Mouse (Mus musculus) liver, embryonic 13.5 days (tissue): ENCODE measurements around the gene Grk2. TPM values are rescaled to one million over a fixed set of nuclear protein-coding genes. Genes with fewer than 3 reads are reported as not detected.

Experiments used
- ATAC-seq: fragments of 200-750 bp; cut with Nextera tagmentation; 2 replicates; pipeline ENCODE4 v1.8.0; 2017; ENCODE audit warnings: low read depth, mild to moderate bottlenecking, moderate number of reproducible peaks, moderate library complexity
- DNase-seq: peaks from one replicate; pipeline ENCODE4 v3.0.0; 2022
- H3K27ac ChIP-seq: fragments of 300-500 bp; sonication (generic); 2 replicates; pipeline ENCODE4 v1.5.1; 2015; ENCODE audit warnings: moderate library complexity, mild to moderate bottlenecking, inconsistent platforms
- H3K27me3 ChIP-seq: fragments of 300-500 bp; sonication (generic); 2 replicates; pipeline ENCODE4 v1.6.1; 2015; ENCODE audit warnings: mild to moderate bottlenecking, inconsistent platforms
- H3K36me3 ChIP-seq: fragments of 300-500 bp; sonication (generic); 2 replicates; pipeline ENCODE4 v1.6.1; 2015; ENCODE audit warnings: mild to moderate bottlenecking, inconsistent platforms
- H3K4me1 ChIP-seq: fragments of 300-500 bp; sonication (generic); replicated peaks from 2 replicates; pipeline ENCODE4 v1.6.1; 2015; ENCODE audit warnings: inconsistent platforms
- H3K4me2 ChIP-seq: fragments of 300-500 bp; sonication (generic); 2 replicates; pipeline ENCODE4 v1.6.1; 2015; ENCODE audit warnings: inconsistent platforms, mild to moderate bottlenecking, moderate library complexity
- H3K4me3 ChIP-seq: fragments of 300-500 bp; sonication (generic); replicated peaks from 2 replicates; pipeline ENCODE4 v1.5.1; 2015; ENCODE audit warnings: mild to moderate bottlenecking, inconsistent platforms
- H3K9ac ChIP-seq: fragments of 300-500 bp; sonication (generic); 2 replicates; pipeline ENCODE4 v1.6.1; 2015; ENCODE audit warnings: mild to moderate bottlenecking, inconsistent platforms
- H3K9me3 ChIP-seq: fragments of 300-500 bp; sonication (generic); replicated peaks from 2 replicates; pipeline ENCODE4 v1.6.1; 2016; ENCODE audit warnings: inconsistent platforms
- WGBS: fragments of 180-500 bp; shearing (Covaris S2); methylation state at CpG from one replicate; pipeline ENCODE4 v1.1.7; 2015; ENCODE audit not compliant: insufficient replicate concordance; 5-methylcytosine and 5-hydroxymethylcytosine counted together
- polyA plus RNA-seq: library from polyadenylated mRNA; unstranded; fragments of >200 nt; fragmentation: Nextera tagmentation; extraction: Ambion mirVana; gene quantifications from 2 replicates; pipeline ENCODE4 v1.2.1, GENCODE M21; 2015

Grk2 gene
- polyA plus RNA-seq, 1 experiment from 2014 or later: 10.3 TPM

- Histone ChIP-seq H3K9ac (no peak overlapping the region), H3K9me3 (no peaks in the 10 kb centered on the region), H3K4me2 (no peak overlapping the region), H3K36me3 (peaks cover 96% of the 10 kb centered on the region), H3K27ac (no peak overlapping the region), H3K27me3 (no peaks in the 10 kb centered on the region), H3K4me1 (peaks cover 4% of the 10 kb centered on the region), H3K4me3 (no peak overlapping the region)
- no peak for DNase-seq
- ATAC-seq: no peak
- WGBS: 67% methylated on average over 3 of the region's 3 CpGs
Observed at GRCm38 (mm10) chr19:4326106-4326505, 20.1 kb upstream of the Grk2 start.

GRCm38 (mm10) chr19:4322134-4322533, 16.1 kb upstream of the Grk2 start:
- Histone ChIP-seq H3K4me3 (no peak overlapping the region), H3K9ac (no peak overlapping the region), H3K27me3 (no peaks in the 10 kb centered on the region), H3K27ac (no peak overlapping the region), H3K9me3 (no peaks in the 10 kb centered on the region), H3K4me1 (no peaks in the 10 kb centered on the region), H3K36me3 (peaks cover 97% of the 10 kb centered on the region), H3K4me2 (no peak overlapping the region)
- DNase-seq (no peak), ATAC-seq (no peak)
- 91% methylated on average over 3 of the region's 3 CpGs for WGBS

GRCm38 (mm10) chr19:4321622-4322021, 15.6 kb upstream of the Grk2 start:
- WGBS: 82% methylated on average over 1 of the region's 1 CpGs
- no peaks in the 10 kb centered on the region for H3K27me3 ChIP-seq

GRCm38 (mm10) chr19:4319272-4319671, 13.2 kb upstream of the Grk2 start:
- Histone ChIP-seq H3K9ac (no peak overlapping the region), H3K9me3 (no peaks in the 10 kb centered on the region), H3K27ac (no peak overlapping the region), H3K4me1 (peaks cover 7% of the 10 kb centered on the region; the same call in 1 of the 2 replicates), H3K4me2 (no peak overlapping the region), H3K4me3 (no peak overlapping the region), H3K36me3 (peaks cover 75% of the 10 kb centered on the region), H3K27me3 (no peaks in the 10 kb centered on the region)
- no peak for ATAC-seq
- 88% methylated on average over 4 of the region's 4 CpGs for WGBS
- DNase-seq: no peak

More at GRCm38 (mm10) chr19:4321622-4322021, 15.6 kb upstream of the Grk2 start:
- ATAC-seq (no peak), DNase-seq (no peak)
- no peak overlapping the region for H3K9ac ChIP-seq
- no peak overlapping the region for H3K27ac ChIP-seq
- H3K36me3 ChIP-seq: peaks cover 93% of the 10 kb centered on the region
- H3K4me3 ChIP-seq: no peak overlapping the region
- H3K9me3 ChIP-seq: no peaks in the 10 kb centered on the region
- H3K4me1 ChIP-seq: no peaks in the 10 kb centered on the region
- H3K4me2 ChIP-seq: no peak overlapping the region

- H3K4me2 ChIP-seq: no peak overlapping the region
- no peak overlapping the region for H3K27ac ChIP-seq
- H3K27me3 ChIP-seq: no peaks in the 10 kb centered on the region
- no peak overlapping the region for H3K9ac ChIP-seq
- peaks cover 7% of the 10 kb centered on the region; the same call in 1 of the 2 replicates for H3K4me1 ChIP-seq
- H3K4me3 ChIP-seq: no peak overlapping the region
- ATAC-seq (no peak), DNase-seq (no peak)
- peaks cover 55% of the 10 kb centered on the region for H3K36me3 ChIP-seq
- 86% methylated on average over 3 of the region's 3 CpGs for WGBS
- no peaks in the 10 kb centered on the region for H3K9me3 ChIP-seq
Observed at GRCm38 (mm10) chr19:4317181-4317580, 11.2 kb upstream of the Grk2 start.

- ATAC-seq: no peak
Observed at GRCm38 (mm10) chr19:4315223-4315944, 9.4 kb upstream of the Grk2 start.

GRCm38 (mm10) chr19:4309776-4310185, 3.8 kb upstream of the Grk2 start:
- Histone ChIP-seq H3K4me3 (no peak overlapping the region), H3K4me2 (no peak overlapping the region), H3K4me1 (peaks cover 11% of the 10 kb centered on the region), H3K9me3 (no peaks in the 10 kb centered on the region), H3K27ac (no peak overlapping the region), H3K27me3 (no peaks in the 10 kb centered on the region), H3K36me3 (no peaks in the 10 kb centered on the region), H3K9ac (no peak overlapping the region)
- DNase-seq (peak; percentile 44), ATAC-seq (no peak)

More at GRCm38 (mm10) chr19:4315223-4315944, 9.4 kb upstream of the Grk2 start:
- Histone ChIP-seq H3K4me3 (no peak overlapping the region), H3K4me1 (peaks cover 7% of the 10 kb centered on the region; the same call in 1 of the 2 replicates), H3K4me2 (no peak overlapping the region), H3K9ac (no peak overlapping the region), H3K9me3 (no peaks in the 10 kb centered on the region), H3K27me3 (no peaks in the 10 kb centered on the region), H3K27ac (no peak overlapping the region), H3K36me3 (peaks cover 39% of the 10 kb centered on the region)
- 72% methylated on average over 6 of the region's 6 CpGs for WGBS
- no peak for DNase-seq

- no peak for DNase-seq
- Histone ChIP-seq H3K4me1 (peaks cover 16% of the 10 kb centered on the region), H3K36me3 (no peaks in the 10 kb centered on the region), H3K27ac (no peak overlapping the region), H3K9me3 (no peaks in the 10 kb centered on the region), H3K27me3 (no peaks in the 10 kb centered on the region), H3K4me2 (no peak overlapping the region), H3K9ac (no peak overlapping the region), H3K4me3 (no peak overlapping the region)
- 78% methylated on average over 4 of the region's 4 CpGs for WGBS
- no peak for ATAC-seq
Observed at GRCm38 (mm10) chr19:4309302-4309701, 3.3 kb upstream of the Grk2 start.

GRCm38 (mm10) chr19:4305491-4306189, 382 bp downstream of the Grk2 start:
- under 1% methylated on average over 54 of the region's 68 CpGs for WGBS
- peak overlapping the region; percentile 97 for H3K4me3 ChIP-seq
- H3K9me3 ChIP-seq: no peaks in the 10 kb centered on the region
- no peaks in the 10 kb centered on the region for H3K27me3 ChIP-seq
- peaks cover 53% of the 10 kb centered on the region for H3K4me1 ChIP-seq
- H3K9ac ChIP-seq: peak overlapping the region; percentile 97
- DNase-seq (peak; percentile 37), ATAC-seq (peak; percentile 70)
- no peaks in the 10 kb centered on the region for H3K36me3 ChIP-seq
- peak overlapping the region; percentile 87 for H3K27ac ChIP-seq
- H3K4me2 ChIP-seq: peak overlapping the region; percentile 78

GRCm38 (mm10) chr19:4304871-4305321, 1.1 kb downstream of the Grk2 start:
- 14% methylated on average over 4 of the region's 4 CpGs for WGBS
- Histone ChIP-seq H3K27ac (peak overlapping the region; percentile 87), H3K4me2 (peak overlapping the region; percentile 78), H3K9me3 (no peaks in the 10 kb centered on the region), H3K4me3 (peak overlapping the region; percentile 97), H3K36me3 (no peaks in the 10 kb centered on the region), H3K4me1 (peaks cover 60% of the 10 kb centered on the region), H3K9ac (peak overlapping the region; percentile 97), H3K27me3 (no peaks in the 10 kb centered on the region)
- DNase-seq (no peak), ATAC-seq (no peak)

GRCm38 (mm10) chr19:4304251-4304821, 1.7 kb downstream of the Grk2 start:
- ATAC-seq (no peak), DNase-seq (no peak)
- Histone ChIP-seq H3K4me3 (peak overlapping the region; percentile 97), H3K4me2 (peak overlapping the region; percentile 78), H3K36me3 (no peaks in the 10 kb centered on the region), H3K27ac (peak overlapping the region; percentile 87), H3K4me1 (peaks cover 66% of the 10 kb centered on the region), H3K9me3 (no peaks in the 10 kb centered on the region), H3K27me3 (no peaks in the 10 kb centered on the region), H3K9ac (peak overlapping the region; percentile 97)
- WGBS: 13% methylated on average over 5 of the region's 5 CpGs
